Mouse (Mus musculus) forebrain, embryonic 14.5 days (tissue): Measurements from ENCODE around the gene Cep164. TPM values are rescaled to one million over a fixed set of nuclear protein-coding genes. Genes with fewer than 3 reads are reported as not detected.

Source experiments
- ATAC-seq: fragments of 200-750 bp; cut with Nextera tagmentation; 2 replicates; pipeline ENCODE4 v1.8.0; 2017; ENCODE audit warnings: mild to moderate bottlenecking, moderate library complexity
- DNase-seq: peaks from one replicate; pipeline ENCODE4 v3.0.0-alpha.2; 2015; ENCODE audit warnings: low spot score
- H3K27ac ChIP-seq: fragments of 300-500 bp; sonication (generic); 2 replicates; pipeline ENCODE4 v1.5.1; 2014; ENCODE audit warnings: low read depth, mild to moderate bottlenecking, control low read depth, low read length, moderate library complexity
- H3K27me3 ChIP-seq: fragments of 300-500 bp; sonication (generic); replicated peaks from 2 replicates; pipeline ENCODE4 v1.6.1; 2014; ENCODE audit warnings: low read length, control low read depth, mixed read lengths; ENCODE audit not compliant: control insufficient read depth, insufficient read depth
- H3K36me3 ChIP-seq: fragments of 300-500 bp; sonication (generic); 2 replicates; pipeline ENCODE4 v1.6.1; 2014; ENCODE audit warnings: low read length, control low read depth; ENCODE audit not compliant: control insufficient read depth, insufficient read depth
- H3K4me1 ChIP-seq: fragments of 300-500 bp; sonication (generic); 2 replicates; pipeline ENCODE4 v1.6.1; 2014; ENCODE audit warnings: antibody characterized with exemption, low read length, control low read depth; ENCODE audit not compliant: control insufficient read depth, insufficient read depth
- H3K4me2 ChIP-seq: fragments of 300-500 bp; sonication (generic); 2 replicates; pipeline ENCODE4 v1.6.1; 2014; ENCODE audit warnings: mild to moderate bottlenecking, control low read depth, low read length
- H3K4me3 ChIP-seq: fragments of 300-500 bp; sonication (generic); 2 replicates; pipeline ENCODE4 v1.5.1; 2014; ENCODE audit warnings: low read depth, low read length, control low read depth
- H3K9ac ChIP-seq: fragments of 300-500 bp; sonication (generic); 2 replicates; pipeline ENCODE4 v1.6.1; 2014; ENCODE audit warnings: mild to moderate bottlenecking, low read length, control low read depth, moderate library complexity
- H3K9me3 ChIP-seq: fragments of 300-500 bp; sonication (generic); replicated peaks from 2 replicates; pipeline ENCODE4 v1.6.1; 2016; ENCODE audit warnings: low read length, control low read depth, mixed read lengths; ENCODE audit not compliant: control insufficient read depth
- WGBS: fragments of 180-500 bp; shearing (Covaris S2); extraction: QIAGEN DNeasy Blood & Tissue Kit; methylation state at CpG from one replicate; pipeline ENCODE4 v1.1.7; 2014; 5-methylcytosine and 5-hydroxymethylcytosine counted together
- polyA plus RNA-seq: library from polyadenylated mRNA; unstranded; fragments of >200 nt; fragmentation: Nextera tagmentation; extraction: Ambion mirVana; gene quantifications from 2 replicates; pipeline ENCODE4 v1.2.1, GENCODE M21; 2014

The Cep164 gene
- polyA plus RNA-seq, 1 experiment from 2014 or later: 7.7 TPM

DNA sequence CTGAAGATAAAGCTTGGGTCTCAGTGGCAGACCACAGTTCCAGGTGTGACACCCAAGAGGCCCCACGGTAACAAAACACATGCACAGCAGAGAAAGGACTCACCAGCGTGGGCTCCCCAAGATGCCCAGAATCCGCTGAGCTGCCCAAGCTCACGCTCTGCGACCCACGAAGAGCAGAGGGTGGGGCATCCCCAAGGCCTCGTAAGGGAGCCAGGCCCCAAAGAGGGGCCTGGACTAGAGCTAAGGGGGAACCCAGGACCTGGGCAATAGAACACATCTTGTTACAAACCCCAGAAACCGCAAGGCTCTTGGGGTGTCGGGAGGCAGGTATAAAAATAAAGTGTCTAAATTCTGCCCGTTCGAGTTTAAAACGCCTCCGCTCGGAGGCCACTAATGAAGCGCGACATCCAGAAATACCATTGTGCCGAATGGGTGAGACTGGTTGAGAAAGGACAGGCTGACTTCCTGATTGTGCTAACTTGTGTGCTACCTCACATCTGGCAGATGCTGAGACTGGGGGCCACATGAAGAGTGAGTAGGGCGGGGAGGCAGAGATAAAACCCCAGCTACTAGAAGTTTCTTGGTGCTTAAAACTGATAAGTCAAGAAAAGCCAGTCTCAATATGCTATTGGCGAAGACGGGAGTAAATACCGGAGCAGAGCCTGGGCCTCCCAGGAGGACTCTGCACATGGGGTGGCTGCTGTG lies 25.3 kb downstream of the Cep164 start:
- Histone ChIP-seq H3K9ac (no peak overlapping the region), H3K36me3 (peaks cover 22% of the 10 kb centered on the region), H3K9me3 (no peaks in the 10 kb centered on the region), H3K4me2 (no peak overlapping the region), H3K4me1 (peaks cover 11% of the 10 kb centered on the region), H3K27me3 (no peaks in the 10 kb centered on the region), H3K4me3 (no peak overlapping the region), H3K27ac (no peak overlapping the region)
- 90% methylated on average over 21 of the region's 21 CpGs for WGBS
- ATAC-seq: no peak
- no peak for DNase-seq

DNA sequence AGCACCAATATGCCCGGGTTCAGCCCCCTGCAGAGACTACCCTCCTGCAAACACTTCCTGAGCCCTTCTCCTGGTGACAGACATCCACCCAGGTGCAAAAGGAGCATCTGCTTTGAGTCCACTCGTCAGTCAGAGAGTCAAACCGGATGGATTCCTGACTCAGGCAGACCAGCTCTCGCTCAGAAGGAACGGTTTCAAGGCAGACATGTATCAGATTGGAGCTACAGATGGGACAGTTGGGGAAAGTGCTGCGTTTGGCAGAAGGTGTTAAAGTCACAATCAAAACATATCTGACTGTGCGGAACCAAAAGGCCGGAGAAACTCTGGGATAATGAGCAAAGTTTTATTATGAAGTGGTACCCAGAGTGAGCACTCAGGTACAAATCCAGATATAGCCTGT lies 29.1 kb downstream of the Cep164 start:
- H3K27me3 ChIP-seq: no peaks in the 10 kb centered on the region

DNA sequence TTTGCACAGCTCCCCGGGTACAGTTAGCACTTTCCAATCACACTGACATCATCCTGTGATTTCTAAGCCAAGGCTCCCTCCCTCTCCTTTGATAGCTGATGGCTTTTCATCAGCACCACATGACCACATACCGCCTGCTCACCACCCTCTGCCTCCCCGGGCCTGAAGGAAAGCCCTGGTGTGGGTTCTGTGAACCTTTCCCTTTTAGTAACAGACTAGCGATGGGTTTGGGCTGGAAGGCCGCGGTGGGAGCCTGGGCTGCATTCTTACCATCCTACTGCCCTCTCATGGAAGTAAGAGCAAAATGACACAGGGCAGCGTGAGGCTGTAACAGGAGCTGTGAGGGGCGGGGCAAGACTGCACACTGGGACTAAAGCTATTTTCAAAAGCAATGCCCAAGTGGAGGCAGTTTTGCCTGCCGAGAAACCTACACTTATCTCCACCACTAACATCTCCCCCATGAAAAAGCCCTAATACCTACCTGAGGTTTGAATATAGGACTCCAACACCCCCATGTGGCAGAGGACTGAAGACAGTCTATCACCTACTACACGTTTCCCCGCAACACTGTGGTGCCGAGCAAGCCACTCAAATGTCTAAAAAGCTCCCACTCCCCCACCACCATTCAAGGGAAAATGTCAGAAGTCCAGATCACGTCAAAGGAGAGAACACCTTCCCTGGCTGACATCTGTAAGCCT lies 29.9 kb downstream of the Cep164 start:
- H3K36me3 ChIP-seq: peaks cover 8% of the 10 kb centered on the region; the same call in 1 of the 2 replicates
- 8% methylated on average over 13 of the region's 13 CpGs for WGBS
- no peaks in the 10 kb centered on the region for H3K9me3 ChIP-seq
- ATAC-seq (peak; percentile 81), DNase-seq (peak; percentile 73)
- H3K9ac ChIP-seq: peak overlapping the region; percentile 47
- no peaks in the 10 kb centered on the region for H3K27me3 ChIP-seq
- H3K4me2 ChIP-seq: peak overlapping the region; percentile 16; the same call in 1 of the 2 replicates
- peaks cover 16% of the 10 kb centered on the region for H3K4me1 ChIP-seq
- peak overlapping the region; percentile 52; the same call in 1 of the 2 replicates for H3K27ac ChIP-seq
- H3K4me3 ChIP-seq: no peak overlapping the region

More for the DNA sequence above, 29.1 kb downstream of the Cep164 start:
- DNase-seq (peak; percentile 66), ATAC-seq (peak; percentile 24; the same call in 1 of the 2 replicates)
- Histone ChIP-seq H3K27ac (peak overlapping the region; percentile 52; the same call in 1 of the 2 replicates), H3K4me2 (no peak overlapping the region), H3K9ac (no peak overlapping the region), H3K4me1 (peaks cover 16% of the 10 kb centered on the region), H3K9me3 (no peaks in the 10 kb centered on the region), H3K4me3 (no peak overlapping the region), H3K36me3 (peaks cover 4% of the 10 kb centered on the region; the same call in 1 of the 2 replicates)
- 63% methylated on average over 8 of the region's 8 CpGs for whole genome bisulfite sequencing

DNA sequence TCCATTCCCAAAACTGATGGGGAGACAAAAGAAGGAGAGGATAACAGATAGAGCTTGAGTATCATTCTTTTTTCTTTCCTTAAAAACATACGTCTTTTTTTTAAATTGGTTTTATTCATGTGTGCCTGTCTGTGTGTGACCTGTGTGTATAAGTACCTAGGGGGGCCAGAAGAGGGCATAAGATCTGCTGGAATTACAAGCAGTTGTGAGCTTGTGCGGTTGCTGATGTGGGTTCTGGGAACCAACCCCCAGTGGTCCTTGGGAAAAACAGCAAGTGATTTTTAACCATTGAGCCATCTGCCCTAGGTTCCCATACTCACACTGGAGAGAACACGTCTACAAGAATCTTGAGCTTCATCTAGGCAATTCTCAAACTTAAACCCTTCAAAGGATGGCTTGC lies 31.2 kb downstream of the Cep164 start:
- Histone ChIP-seq H3K4me1 (peaks cover 16% of the 10 kb centered on the region), H3K4me2 (no peak overlapping the region), H3K9ac (no peak overlapping the region), H3K27me3 (no peaks in the 10 kb centered on the region), H3K9me3 (no peaks in the 10 kb centered on the region), H3K27ac (no peak overlapping the region), H3K36me3 (peaks cover 10% of the 10 kb centered on the region; the same call in 1 of the 2 replicates), H3K4me3 (no peak overlapping the region)
- ATAC-seq (no peak), DNase-seq (no peak)
- 79% methylated on average over 3 of the region's 3 CpGs for WGBS

DNA sequence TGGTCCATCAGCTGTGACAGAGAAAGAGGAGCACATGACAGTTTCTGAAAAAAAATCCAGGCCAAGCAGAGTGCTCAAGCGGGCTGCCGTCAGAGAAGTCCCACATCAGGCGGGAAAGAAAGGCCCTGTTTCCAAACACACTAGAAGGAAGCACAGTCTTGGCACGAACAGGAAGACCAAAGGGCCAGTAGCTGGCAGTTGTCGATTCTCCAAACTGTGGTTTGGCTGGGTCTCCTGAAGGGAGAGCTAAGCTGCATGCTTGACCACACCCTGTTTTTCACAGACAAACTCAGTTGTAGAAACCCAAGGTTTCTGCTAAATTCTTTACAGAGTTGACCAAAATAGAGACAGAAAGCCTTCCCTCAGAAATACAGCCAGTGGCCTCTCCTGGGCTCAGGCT lies 32.8 kb downstream of the Cep164 start:
- no peak overlapping the region for H3K4me3 ChIP-seq
- no peak for ATAC-seq
- H3K36me3 ChIP-seq: 0 out of 2 replicates have a peak, but pooled peaks cover 7% of the 10 kb centered on the region
- H3K27me3 ChIP-seq: no peaks in the 10 kb centered on the region
- WGBS: 91% methylated on average over 5 of the region's 5 CpGs
- H3K4me2 ChIP-seq: no peak overlapping the region
- no peak overlapping the region for H3K9ac ChIP-seq
- no peaks in the 10 kb centered on the region for H3K9me3 ChIP-seq
- H3K4me1 ChIP-seq: peaks cover 16% of the 10 kb centered on the region
- no peak for DNase-seq
- no peak overlapping the region for H3K27ac ChIP-seq

DNA sequence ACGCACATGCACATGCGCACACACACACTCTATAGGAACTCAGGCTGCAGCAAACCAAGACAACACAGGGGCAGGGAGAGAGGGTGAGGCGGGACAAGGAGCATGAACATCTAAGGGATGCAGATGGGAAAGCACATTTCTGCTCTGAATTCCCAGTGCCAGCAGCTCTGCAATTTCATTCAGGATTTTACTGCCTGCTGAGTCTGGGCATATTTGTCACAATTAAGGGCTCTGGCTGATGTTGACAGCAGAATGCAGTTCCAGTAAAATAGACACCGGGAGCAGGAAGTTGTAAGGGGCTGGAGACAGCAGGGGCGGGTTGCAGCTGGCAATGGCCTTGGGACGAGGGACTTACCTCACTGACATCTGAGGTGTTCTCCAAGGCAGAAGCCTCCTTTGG lies 34.8 kb downstream of the Cep164 start:
- H3K9ac ChIP-seq: no peak overlapping the region
- no peak overlapping the region for H3K4me3 ChIP-seq
- no peak overlapping the region for H3K4me2 ChIP-seq
- DNase-seq (no peak), ATAC-seq (no peak)
- H3K36me3 ChIP-seq: 0 out of 2 replicates have a peak, but pooled peaks cover 7% of the 10 kb centered on the region
- H3K27ac ChIP-seq: peak overlapping the region; percentile 21; the same call in 1 of the 2 replicates
- 91% methylated on average over 6 of the region's 6 CpGs for WGBS
- H3K9me3 ChIP-seq: no peaks in the 10 kb centered on the region
- H3K4me1 ChIP-seq: peaks cover 10% of the 10 kb centered on the region; the same call in 1 of the 2 replicates
- no peaks in the 10 kb centered on the region for H3K27me3 ChIP-seq

DNA sequence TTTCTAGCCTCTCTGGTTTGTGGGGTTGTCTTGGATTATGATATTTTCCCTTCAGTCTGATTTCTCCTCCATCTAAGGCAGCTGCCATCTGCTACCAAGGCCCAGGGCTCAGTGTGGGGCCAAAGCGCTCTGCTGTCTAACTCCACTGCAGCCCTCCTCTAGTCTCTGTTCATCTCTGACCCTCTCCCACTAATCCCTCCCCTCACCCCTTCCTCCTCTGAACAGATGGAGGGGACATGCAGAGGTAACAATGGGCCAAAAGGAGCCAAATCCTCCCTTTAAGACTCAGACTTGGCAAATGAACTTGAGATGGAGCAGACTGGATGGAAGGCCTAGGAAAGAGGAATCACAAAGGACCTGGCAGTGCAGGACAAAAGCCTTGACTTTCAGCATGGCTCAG lies 36.3 kb downstream of the Cep164 start:
- WGBS: 65% methylated on average over 1 of the region's 1 CpGs
- Histone ChIP-seq H3K27ac (no peak overlapping the region), H3K27me3 (no peaks in the 10 kb centered on the region), H3K36me3 (0 out of 2 replicates have a peak, but pooled peaks cover 7% of the 10 kb centered on the region), H3K4me1 (no peaks in the 10 kb centered on the region), H3K4me3 (no peak overlapping the region), H3K9ac (no peak overlapping the region), H3K4me2 (no peak overlapping the region), H3K9me3 (no peaks in the 10 kb centered on the region)
- DNase-seq: no peak
- no peak for ATAC-seq

DNA sequence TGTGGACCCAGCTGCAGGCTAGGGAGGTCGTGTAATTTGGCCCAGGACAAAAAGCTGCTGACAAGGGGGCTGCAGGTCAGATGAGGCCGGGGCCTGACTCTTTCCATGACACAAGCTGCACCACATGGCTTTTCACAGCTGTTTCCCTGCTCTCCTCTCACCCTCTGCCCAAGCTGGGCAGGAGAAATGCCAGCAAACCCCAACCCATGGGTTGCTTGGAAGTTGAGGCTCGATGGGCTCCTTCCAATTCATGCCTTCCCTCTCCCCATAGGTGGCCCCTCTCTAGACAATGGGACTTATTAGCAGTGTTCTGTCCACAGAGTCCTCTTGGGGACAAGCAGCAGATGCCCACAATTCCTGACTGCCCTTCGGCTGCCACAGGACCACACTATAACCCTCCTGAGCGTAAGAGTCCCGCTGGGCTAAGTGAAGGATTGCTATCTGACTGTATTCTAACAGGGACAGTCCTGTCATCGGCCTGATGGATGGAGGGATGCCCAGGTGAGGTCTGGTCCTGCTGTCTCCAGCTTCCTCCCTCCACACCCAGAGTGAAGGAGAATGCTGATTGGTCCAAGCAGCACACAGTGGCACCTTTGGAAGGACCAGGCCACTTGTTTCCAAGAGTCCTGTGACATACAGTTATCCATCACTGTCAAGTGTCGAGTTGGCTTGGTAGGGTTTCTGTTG lies 36.9 kb downstream of the Cep164 start:
- Histone ChIP-seq H3K9me3 (no peaks in the 10 kb centered on the region), H3K4me2 (no peak overlapping the region), H3K4me3 (no peak overlapping the region), H3K36me3 (0 out of 2 replicates have a peak, but pooled peaks cover 7% of the 10 kb centered on the region), H3K27ac (no peak overlapping the region), H3K4me1 (no peaks in the 10 kb centered on the region), H3K27me3 (no peaks in the 10 kb centered on the region), H3K9ac (no peak overlapping the region)
- WGBS: 83% methylated on average over 8 of the region's 8 CpGs
- ATAC-seq (no peak), DNase-seq (no peak)
